Mouse (Mus musculus) erythroblast, embryonic 14.5 days (primary cell): ENCODE results near the gene Sin3a.

Experiments used
- GATA1 ChIP-seq: IDR thresholded peaks from 2 replicates; pipeline ENCODE4 v1.6.1; 2012; ENCODE audit warnings: low read length, inconsistent platforms, mixed read lengths
- TAL1 ChIP-seq: IDR thresholded peaks from 3 replicates; pipeline ENCODE4 v1.6.1; 2012; ENCODE audit warnings: low read length, inconsistent platforms, mixed read lengths

GRCm38 (mm10) chr9:57064164-57064563, 7.7 kb upstream of the Sin3a start:
- TF ChIP-seq TAL1: no peak
- TF ChIP-seq GATA1: no peak
